ENCODE assay signal across 15 mouse cellular contexts in genomic region chr5:124258026-124258425, GRCm38 (mm10).
"Had no signal": no experiment of that assay in that cellular context is flagged by ENCODE, and none has a peak within 500 bp of the region (broad histone marks: within the 10 kb centered on the region; RNA-seq: fewer than 3 reads in every experiment).

No protein-coding gene starts in this region.

- H3K4me2 ChIP-seq: neural tube, embryonic 15.5 days; stomach, embryonic 15.5 days had no signal

- H3K4me1 ChIP-seq: neural tube, embryonic 15.5 days; stomach, embryonic 15.5 days had no signal

- H3K27ac ChIP-seq: neural tube, embryonic 15.5 days; stomach, embryonic 15.5 days; stomach, postnatal 0 days had no signal

- H3K9ac ChIP-seq: neural tube, embryonic 15.5 days; stomach, embryonic 15.5 days had no signal

- H3K27me3 ChIP-seq: neural tube, embryonic 15.5 days; stomach, embryonic 15.5 days had no signal

- H3K4me3 ChIP-seq: neural tube, embryonic 15.5 days; stomach, embryonic 15.5 days had no signal

- H3K9me3 ChIP-seq: neural tube, embryonic 15.5 days; stomach, embryonic 15.5 days had no signal

- DNase-seq: retina, postnatal 1 day; right cerebral cortex, adult 18-20 months; right cerebral cortex, postnatal 14 days; right cerebral cortex, postnatal 25 days; right cerebral cortex, postnatal 4 days; spleen, adult 18-20 months; thymus, adult 18-20 months; thymus, adult 2 months; thymus, postnatal 14 days; thymus, postnatal 25 days; thymus, postnatal 36 days; thymus, postnatal 4 days had no signal
